Mouse (Mus musculus) B cell, adult 62 days (primary cell): Measurements from ENCODE around the gene Cmtm8. TPM values are rescaled to one million over a fixed set of nuclear protein-coding genes. Genes with fewer than 3 reads are reported as not detected.

ENCODE experiments used
- total RNA-seq: library from RNA; stranded (reverse); gene quantifications from 4 replicates; pipeline ENCODE4 v1.2.4, GENCODE M21; 2023

Gene Cmtm8
- 0.76 to 2.3 TPM (median 1.2 TPM) in 4 replicates for total RNA-seq

DNA sequence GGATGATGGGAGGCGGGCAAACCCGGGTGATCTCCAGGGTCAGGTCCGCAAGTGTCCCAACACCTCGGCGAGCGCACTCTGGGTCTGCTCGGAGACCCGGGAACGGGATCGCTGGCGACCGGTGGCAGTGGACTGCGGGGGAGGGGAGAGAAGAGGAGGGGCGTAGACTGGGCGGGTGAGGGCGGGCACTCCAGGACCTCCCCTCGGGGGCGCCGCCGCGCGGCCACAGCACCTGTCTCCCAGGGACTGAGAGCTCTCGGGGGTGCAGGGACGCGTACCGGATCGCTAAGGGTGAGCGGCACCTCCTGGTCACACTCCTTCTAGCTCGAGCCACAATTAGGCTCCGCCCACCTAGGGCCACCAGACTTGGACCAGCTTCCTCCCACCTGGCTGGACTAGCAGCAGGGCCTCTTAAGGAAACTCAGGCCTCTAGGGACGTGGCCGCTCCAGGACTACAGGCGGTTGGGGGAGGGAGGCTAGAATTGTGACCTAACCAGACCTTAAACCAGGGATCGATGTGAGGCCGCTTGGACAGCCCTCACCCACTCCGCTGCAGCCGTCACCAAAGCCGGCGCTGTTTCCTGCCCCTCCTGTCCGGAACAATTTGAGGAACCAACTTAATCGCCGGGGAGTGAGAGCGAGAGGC lies at the start of gene Cmtm8:
Gene Cmtm8, minus strand, starts transcription at position 140 of the 646 bp plus-strand sequence.

DNA sequence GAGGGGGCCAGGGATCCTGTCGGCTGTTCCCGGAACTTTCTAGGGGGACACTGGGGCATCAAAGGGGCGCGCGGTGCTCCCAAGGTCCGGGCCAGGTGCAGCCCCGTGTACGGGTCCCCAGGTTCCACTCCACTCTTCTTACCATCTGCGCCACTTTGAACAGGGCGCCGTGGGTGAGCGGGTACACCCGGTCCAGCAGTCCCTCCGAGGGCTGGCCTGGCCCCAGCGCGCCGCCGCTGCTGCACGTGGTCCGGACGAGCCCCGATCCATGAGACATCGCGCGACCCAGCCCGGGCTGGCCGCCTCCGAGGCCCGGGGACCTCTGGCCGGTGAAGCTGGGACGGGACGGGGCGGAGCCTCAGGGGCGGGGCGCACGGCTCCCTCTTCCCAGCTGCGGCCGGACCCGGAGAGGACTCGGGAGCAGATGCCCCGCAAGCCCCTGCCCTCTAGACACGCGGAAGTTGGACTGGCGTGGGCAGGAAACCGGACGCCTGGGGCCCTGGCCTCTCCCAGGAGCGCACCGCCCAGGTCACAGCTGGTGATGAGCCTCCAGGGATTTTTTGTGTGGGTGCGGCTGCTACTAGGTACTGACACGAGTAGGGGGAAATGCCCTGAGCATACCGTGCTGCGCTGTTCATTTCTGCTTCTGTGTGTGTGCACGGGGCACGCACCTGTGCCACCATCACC lies 62.3 kb downstream of the Cmtm8 start, which contains the start of gene Cmtm7:
Gene Cmtm7, minus strand, starts transcription at position 331 of the 687 bp plus-strand sequence.

Other genes starting within 250 kb of the Cmtm8 start
- gene Cnot10, start 204.0 kb downstream of the Cmtm8 start, total RNA-seq = 74.9 to 79.2 TPM (median 76.8 TPM) in 4 replicates
- gene Dync1li1, start 155.4 kb downstream of the Cmtm8 start, total RNA-seq = 41.3 to 46.6 TPM (median 44.9 TPM) in 4 replicates
- gene Cmtm6, start 113.0 kb downstream of the Cmtm8 start, total RNA-seq = 91.0 to 99.5 TPM (median 95.7 TPM) in 4 replicates
- gene Cmtm7, start 62.3 kb downstream of the Cmtm8 start, total RNA-seq = 140 to 150 TPM (median 147 TPM) in 4 replicates
- 57.5 to 67.6 TPM (median 64.0 TPM) in 4 replicates for gene Gpd1l, start 89.8 kb upstream of the Cmtm8 start, total RNA-seq
- gene Osbpl10, start 134.4 kb upstream of the Cmtm8 start, total RNA-seq = not detected in 4 replicates
- 161 to 212 TPM (median 163 TPM) in 4 replicates for gene Rps27rt, start 138.6 kb upstream of the Cmtm8 start, total RNA-seq